Mouse (Mus musculus): ENCODE measurements around the gene Defb39. TPM values are rescaled to one million over a fixed set of nuclear protein-coding genes. Genes with fewer than 3 reads are reported as not detected.

Gene Defb39
- not detected in 2 replicates for polyA plus RNA-seq (2015; fragmentation: Nextera tagmentation; extraction: Ambion mirVana)

- Histone ChIP-seq H3K9me3 (peaks cover 8% of the 10 kb centered on the region; the same call in 1 of the 2 replicates), H3K9ac (no peak within 1 kb of the TSS), H3K27me3 (no peaks in the 10 kb centered on the region), H3K4me3 (no peak within 1 kb of the TSS), H3K27ac (replicated peaks) (no peak within 1 kb of the TSS), H3K4me1 (replicated peaks) (no peaks in the 10 kb centered on the region), H3K4me2 (no peak within 1 kb of the TSS), H3K36me3 (no peaks in the 10 kb centered on the region)
- WGBS, result 96% methylated on average over 1 of the region's 1 CpGs
- no peak for ATAC-seq (ENCODE audit: low read depth)
Observed at GRCm38 (mm10) chr8:19064710-19065109, at the start of gene Defb39. Defb39 (minus strand) TSS chr8:19064810.

GRCm38 (mm10) chr8:19066013-19066412 lies 1.4 kb upstream of the Defb39 start:
- Histone ChIP-seq H3K27me3 (no peaks in the 10 kb centered on the region), H3K9ac (no peak overlapping the region), H3K4me2 (no peak overlapping the region), H3K36me3 (no peaks in the 10 kb centered on the region), H3K4me3 (no peak overlapping the region), H3K27ac (replicated peaks) (no peak overlapping the region), H3K4me1 (replicated peaks) (no peaks in the 10 kb centered on the region), H3K9me3 (peaks cover 12% of the 10 kb centered on the region; the same call in 1 of the 2 replicates)
- 79% methylated on average over 2 of the region's 2 CpGs for WGBS
- no peak for ATAC-seq (ENCODE audit: low read depth)

DNA sequence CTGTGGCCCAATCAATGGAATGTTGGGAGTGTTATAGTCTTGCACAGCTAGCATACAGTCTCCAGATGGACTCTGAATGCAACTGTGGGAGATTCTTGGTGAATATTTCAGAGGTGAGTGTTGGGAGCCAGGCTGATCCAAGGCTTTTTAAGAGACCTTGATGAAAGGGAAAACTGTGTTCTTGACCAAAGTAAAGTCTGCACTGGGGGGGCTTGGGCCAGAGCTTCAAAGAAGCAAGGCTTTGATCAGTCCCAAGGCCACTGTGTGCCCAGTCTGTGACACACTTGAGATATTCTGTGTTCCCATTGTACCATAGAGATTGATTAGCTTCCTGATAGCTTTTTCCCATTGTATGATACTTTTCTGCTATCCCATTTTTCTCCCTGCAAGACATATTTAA lies 1.7 kb downstream of the Defb39 start:
- no peaks in the 10 kb centered on the region for H3K4me1 ChIP-seq (replicated peaks)
- no peak overlapping the region for H3K9ac ChIP-seq
- H3K4me2 ChIP-seq, result no peak overlapping the region
- H3K27ac ChIP-seq (replicated peaks), result no peak overlapping the region
- no peaks in the 10 kb centered on the region for H3K27me3 ChIP-seq
- peaks cover 8% of the 10 kb centered on the region; the same call in 1 of the 2 replicates for H3K9me3 ChIP-seq
- no peaks in the 10 kb centered on the region for H3K36me3 ChIP-seq
- no peak for ATAC-seq (ENCODE audit: low read depth)
- H3K4me3 ChIP-seq, result no peak overlapping the region

- WGBS, result 93% methylated on average over 14 of the region's 14 CpGs
- H3K4me1 ChIP-seq (replicated peaks), result no peaks in the 10 kb centered on the region
- no peak overlapping the region for H3K9ac ChIP-seq
- no peak for ATAC-seq (ENCODE audit: low read depth)
- H3K9me3 ChIP-seq, result 0 out of 2 replicates have a peak, but pooled peaks cover 4% of the 10 kb centered on the region
- H3K4me2 ChIP-seq, result no peak overlapping the region
- H3K4me3 ChIP-seq, result no peak overlapping the region
- H3K27me3 ChIP-seq, result no peaks in the 10 kb centered on the region
- H3K36me3 ChIP-seq, result no peaks in the 10 kb centered on the region
- H3K27ac ChIP-seq (replicated peaks), result no peak overlapping the region
Observed at GRCm38 (mm10) chr8:19045242-19045641, 19.4 kb downstream of the Defb39 start.

- ATAC-seq (ENCODE audit: low read depth), result no peak
- no peaks in the 10 kb centered on the region for H3K27me3 ChIP-seq
- WGBS, result 88% methylated on average over 1 of the region's 1 CpGs
Observed at GRCm38 (mm10) chr8:19026466-19026865, 38.1 kb downstream of the Defb39 start, which contains the start of gene Defb38. Defb38 (minus strand) TSS chr8:19026566.

More at GRCm38 (mm10) chr8:19026466-19026865, 38.1 kb downstream of the Defb39 start, which contains the start of gene Defb38:
- Histone ChIP-seq H3K4me3 (no peak within 1 kb of the TSS), H3K9ac (no peak within 1 kb of the TSS), H3K36me3 (no peaks in the 10 kb centered on the region), H3K4me1 (replicated peaks) (no peaks in the 10 kb centered on the region), H3K4me2 (no peak within 1 kb of the TSS), H3K9me3 (no peaks in the 10 kb centered on the region), H3K27ac (replicated peaks) (no peak within 1 kb of the TSS)

Other genes starting within 250 kb of the Defb39 start
- gene Defb40, start 86.6 kb downstream of the Defb39 start, polyA plus RNA-seq (2015; fragmentation: Nextera tagmentation; extraction: Ambion mirVana), result not detected in 2 replicates
- gene Defb37, start 73.8 kb downstream of the Defb39 start, polyA plus RNA-seq (2015; fragmentation: Nextera tagmentation; extraction: Ambion mirVana), result not detected in 2 replicates
- not detected in 2 replicates for gene Defb38, start 38.2 kb downstream of the Defb39 start, polyA plus RNA-seq (2015; fragmentation: Nextera tagmentation; extraction: Ambion mirVana)
- not detected in 2 replicates for gene Defb12, start 50.0 kb upstream of the Defb39 start, polyA plus RNA-seq (2015; fragmentation: Nextera tagmentation; extraction: Ambion mirVana)
- gene Defb34, start 58.9 kb upstream of the Defb39 start, polyA plus RNA-seq (2015; fragmentation: Nextera tagmentation; extraction: Ambion mirVana), result not detected in 2 replicates
- gene Gm45826, start 76.0 kb upstream of the Defb39 start, polyA plus RNA-seq (2015; fragmentation: Nextera tagmentation; extraction: Ambion mirVana), result not detected in 2 replicates
- not detected in 2 replicates for gene Defb14, start 129.5 kb upstream of the Defb39 start, polyA plus RNA-seq (2015; fragmentation: Nextera tagmentation; extraction: Ambion mirVana)
- not detected in 2 replicates for gene Defb4, start 133.9 kb upstream of the Defb39 start, polyA plus RNA-seq (2015; fragmentation: Nextera tagmentation; extraction: Ambion mirVana)
- gene Defb6, start 160.7 kb upstream of the Defb39 start, polyA plus RNA-seq (2015; fragmentation: Nextera tagmentation; extraction: Ambion mirVana), result not detected in 2 replicates
- gene Defb46, start 175.1 kb upstream of the Defb39 start, polyA plus RNA-seq (2015; fragmentation: Nextera tagmentation; extraction: Ambion mirVana), result not detected in 2 replicates
- gene Defb5, start 182.8 kb upstream of the Defb39 start, polyA plus RNA-seq (2015; fragmentation: Nextera tagmentation; extraction: Ambion mirVana), result not detected in 2 replicates
- gene Defb3, start 228.6 kb upstream of the Defb39 start, polyA plus RNA-seq (2015; fragmentation: Nextera tagmentation; extraction: Ambion mirVana), result not detected in 2 replicates

Measured in neural tube, embryonic 13.5 days (tissue).